Mouse (Mus musculus) C2C12 (cell line): ENCODE results near the gene Sorcs2. TPM values are rescaled to one million over a fixed set of nuclear protein-coding genes. Genes with fewer than 3 reads are reported as not detected.

Experiments used
- H3K27me3 ChIP-seq: one replicate; pipeline ENCODE4 v1.6.1; 2011; ENCODE audit not compliant: control insufficient read depth, insufficient read depth, insufficient read length
- H3K36me3 ChIP-seq: one replicate; pipeline ENCODE4 v1.6.1; 2011; ENCODE audit not compliant: control insufficient read depth, insufficient read depth
- H3K4me3 ChIP-seq: one replicate; pipeline ENCODE4 v1.5.1; 2011; ENCODE audit warnings: mild to moderate bottlenecking, control low read depth; ENCODE audit not compliant: poor library complexity, insufficient read depth, severe bottlenecking
- H3K79me2 ChIP-seq: one replicate; pipeline ENCODE4 v1.6.1; 2011; ENCODE audit not compliant: control insufficient read depth, insufficient read depth
- H3K79me3 ChIP-seq: one replicate; pipeline ENCODE4 v1.6.1; 2011; ENCODE audit warnings: low read depth, control low read depth
- H3ac ChIP-seq: one replicate; pipeline ENCODE3; 2011; ENCODE audit warnings: low read depth; ENCODE audit not compliant: control insufficient read depth, insufficient read length
- CEBPB ChIP-seq: IDR thresholded peaks from one replicate; pipeline ENCODE4 v1.6.1; 2011; ENCODE audit warnings: low read depth, mild to moderate bottlenecking, control low read depth, moderate library complexity
- CTCF ChIP-seq: IDR thresholded peaks from one replicate; pipeline ENCODE4 v1.5.1; 2011; ENCODE audit not compliant: control insufficient read depth, insufficient read depth, insufficient read length
- FOSL1 ChIP-seq: IDR thresholded peaks from one replicate; pipeline ENCODE4 v1.8.0; 2011; ENCODE audit warnings: mild to moderate bottlenecking, low read length; ENCODE audit not compliant: poor library complexity, insufficient read depth, severe bottlenecking
- MAX ChIP-seq: IDR thresholded peaks from one replicate; pipeline ENCODE4 v1.6.1; 2011; ENCODE audit warnings: mild to moderate bottlenecking, control low read depth
- MYOD1 ChIP-seq: IDR thresholded peaks from one replicate; pipeline ENCODE4 v1.6.1; 2011; ENCODE audit warnings: low read depth; ENCODE audit not compliant: control insufficient read depth, insufficient read length
- MYOG ChIP-seq: IDR thresholded peaks from one replicate; pipeline ENCODE4 v1.6.1; 2011; ENCODE audit not compliant: control insufficient read depth, insufficient read length; ENCODE audit errors: extremely low read depth
- USF1 ChIP-seq: IDR thresholded peaks from one replicate; pipeline ENCODE4 v1.6.1; 2011; ENCODE audit warnings: low read depth, mild to moderate bottlenecking, control low read depth, moderate library complexity
- polyA plus RNA-seq: library from polyadenylated mRNA; unstranded; fragments of >200 nt; fragmentation: generic; extraction: Trizol; gene quantifications from one replicate; pipeline ENCODE4 v1.2.1, GENCODE M21; 2012; ENCODE audit warnings: missing spikeins

Gene Sorcs2
- polyA plus RNA-seq, 1 experiment = 67.7 TPM

DNA sequence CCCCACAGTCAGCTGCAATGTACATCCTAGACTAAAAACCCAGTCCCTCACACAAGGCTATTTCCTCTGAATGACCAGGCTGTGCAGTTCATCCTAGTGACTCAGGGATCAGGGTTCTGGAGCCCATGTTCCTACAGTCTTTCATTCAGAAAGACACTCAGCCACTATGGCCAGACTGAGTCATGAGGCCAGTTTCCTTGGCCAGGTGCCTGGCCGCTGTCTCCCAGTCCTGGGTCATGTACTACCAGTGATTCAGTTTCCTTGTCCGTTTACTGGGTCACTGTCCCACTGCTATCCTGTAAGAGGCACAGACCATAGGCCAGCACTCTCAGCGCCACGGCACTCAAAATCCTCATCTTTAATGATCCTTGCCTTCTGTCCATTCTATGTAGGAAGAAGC lies 209.6 kb downstream of the Sorcs2 start:
- Histone ChIP-seq H3ac (no peak overlapping the region), H3K79me3 (no peaks in the 10 kb centered on the region), H3K36me3 (no peaks in the 10 kb centered on the region), H3K79me2 (no peaks in the 10 kb centered on the region), H3K4me3 (no peak overlapping the region), H3K27me3 (no peaks in the 10 kb centered on the region)
- TF ChIP-seq CTCF (no peak), MYOG (no peak), USF1 (peak; percentile 34), MAX (no peak)

DNA sequence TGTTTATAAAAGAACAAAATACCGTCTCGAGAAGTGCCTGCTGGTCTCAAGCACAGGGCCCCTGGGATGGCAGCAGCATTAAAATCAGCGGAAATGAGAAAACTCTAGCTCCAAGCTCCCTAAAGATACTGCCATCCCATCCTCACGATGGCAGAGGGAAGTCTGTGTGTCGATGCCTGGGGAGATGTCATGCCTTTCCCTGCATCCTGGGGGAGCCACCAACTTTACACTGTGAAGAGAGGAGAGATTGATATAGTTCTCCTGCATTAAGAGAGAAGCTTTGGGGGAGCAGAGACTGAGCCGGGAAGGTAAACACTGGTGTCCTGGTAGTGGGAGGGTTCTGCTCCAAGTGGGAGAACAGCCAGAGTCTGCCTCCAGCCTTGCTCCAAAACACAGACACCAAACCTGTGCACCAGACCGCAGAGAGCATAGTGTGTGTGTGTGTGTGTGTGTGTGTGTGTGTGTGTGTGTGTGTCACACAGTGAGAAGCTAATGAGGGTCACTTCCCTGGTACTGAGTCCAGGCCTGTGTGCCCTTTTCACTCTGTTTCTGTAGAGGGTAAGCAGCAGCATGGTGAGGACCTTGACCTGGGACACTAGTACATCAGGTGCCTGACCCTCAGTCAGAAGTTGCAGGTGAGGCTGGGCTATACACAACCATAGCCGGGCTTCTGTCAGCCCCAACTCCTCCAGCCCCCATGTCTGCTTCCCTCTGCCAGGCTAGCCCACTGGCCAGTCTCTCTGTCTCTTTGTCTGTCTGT lies 211.5 kb downstream of the Sorcs2 start:
- no peaks in the 10 kb centered on the region for H3K79me2 ChIP-seq
- H3ac ChIP-seq = no peak overlapping the region
- H3K79me3 ChIP-seq = no peaks in the 10 kb centered on the region
- TF ChIP-seq CEBPB (no peak), MYOD1 (no peak), MYOG (no peak), MAX (no peak), FOSL1 (no peak), CTCF (no peak), USF1 (no peak)
- H3K4me3 ChIP-seq = no peak overlapping the region
- no peaks in the 10 kb centered on the region for H3K27me3 ChIP-seq
- H3K36me3 ChIP-seq = no peaks in the 10 kb centered on the region

DNA sequence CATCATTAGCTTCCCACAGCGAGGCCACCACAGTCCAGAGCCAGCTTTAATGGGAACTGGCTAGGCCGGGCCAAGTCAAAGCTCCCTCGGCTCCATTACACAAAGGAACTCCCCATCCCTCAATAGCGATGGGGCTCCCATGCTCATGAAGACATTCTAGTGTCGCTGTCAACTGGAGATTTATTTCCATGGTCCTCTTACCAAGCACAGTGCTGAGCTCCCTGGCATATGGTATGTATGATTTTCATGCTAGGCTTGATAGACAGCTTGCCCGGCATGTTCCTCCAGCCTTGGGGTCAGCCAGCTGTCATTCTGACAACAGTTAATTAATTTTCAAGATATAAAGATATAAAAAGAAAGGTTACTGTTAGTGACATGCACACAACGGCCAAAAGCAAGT lies 215.6 kb downstream of the Sorcs2 start:
- Histone ChIP-seq H3K79me2 (no peaks in the 10 kb centered on the region), H3K27me3 (no peaks in the 10 kb centered on the region)
- TF ChIP-seq CEBPB (no peak), MYOG (no peak), MAX (no peak), USF1 (no peak), FOSL1 (no peak), MYOD1 (no peak), CTCF (no peak)

DNA sequence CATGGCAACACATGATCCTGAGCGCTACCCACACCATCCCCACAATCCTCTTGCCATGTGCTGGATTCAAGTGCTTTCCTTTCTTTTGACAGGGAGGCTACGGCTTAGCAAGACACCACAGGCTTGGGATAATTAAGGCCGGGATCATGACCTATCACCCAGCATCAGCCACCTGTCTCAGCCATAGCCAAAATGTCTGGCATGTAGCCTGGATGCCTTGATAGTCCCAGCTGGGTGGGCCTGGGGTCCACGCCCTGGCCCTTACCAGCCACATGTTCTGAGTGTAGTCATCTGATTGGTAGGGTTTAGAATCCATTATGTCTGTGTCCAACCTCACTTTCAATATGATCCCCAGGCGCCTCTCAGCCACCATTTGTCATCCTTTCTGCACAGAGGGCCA lies 218.2 kb downstream of the Sorcs2 start:
- H3K4me3 ChIP-seq = no peak overlapping the region
- H3K36me3 ChIP-seq = no peaks in the 10 kb centered on the region
- H3K79me3 ChIP-seq = no peaks in the 10 kb centered on the region
- H3ac ChIP-seq = no peak overlapping the region
- no peaks in the 10 kb centered on the region for H3K27me3 ChIP-seq
- no peak for TF ChIP-seq FOSL1
- no peaks in the 10 kb centered on the region for H3K79me2 ChIP-seq

More for the DNA sequence above, 215.6 kb downstream of the Sorcs2 start:
- no peak overlapping the region for H3K4me3 ChIP-seq
- no peak overlapping the region for H3ac ChIP-seq
- H3K36me3 ChIP-seq = no peaks in the 10 kb centered on the region
- H3K79me3 ChIP-seq = no peaks in the 10 kb centered on the region

GRCm38 (mm10) chr5:36178785-36179184 lies 219.2 kb downstream of the Sorcs2 start:
- Histone ChIP-seq H3K4me3 (no peak overlapping the region), H3K36me3 (no peaks in the 10 kb centered on the region), H3K79me3 (no peaks in the 10 kb centered on the region), H3ac (no peak overlapping the region), H3K27me3 (no peaks in the 10 kb centered on the region), H3K79me2 (no peaks in the 10 kb centered on the region)
- TF ChIP-seq CTCF = no peak
- TF ChIP-seq MAX = no peak

DNA sequence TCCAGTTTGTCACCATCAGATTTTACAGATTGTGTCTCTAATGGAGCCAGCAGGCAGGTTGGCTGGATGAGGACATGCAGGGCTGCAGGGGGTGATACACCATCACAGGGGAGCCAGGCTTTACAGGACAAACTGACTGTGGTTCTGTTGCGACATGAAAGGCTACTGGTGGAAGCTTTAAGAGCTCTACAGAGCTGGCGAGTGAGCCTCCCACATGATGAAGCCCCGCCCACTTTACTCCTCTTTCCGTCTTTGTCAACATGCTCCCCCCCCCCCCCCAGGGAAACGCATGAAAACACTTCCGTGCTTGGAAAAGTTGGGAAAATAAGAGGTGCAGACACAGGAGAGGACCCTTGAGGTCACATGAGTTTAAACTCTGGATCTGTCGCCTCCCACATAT lies 219.7 kb downstream of the Sorcs2 start:
- TF ChIP-seq MYOG = no peak
- no peak for TF ChIP-seq MYOD1
- TF ChIP-seq CEBPB = no peak
- TF ChIP-seq MAX = no peak
- TF ChIP-seq USF1 = no peak
- no peak for TF ChIP-seq CTCF
- TF ChIP-seq FOSL1 = no peak
- H3K27me3 ChIP-seq = no peaks in the 10 kb centered on the region
- H3K36me3 ChIP-seq = no peaks in the 10 kb centered on the region
- no peaks in the 10 kb centered on the region for H3K79me3 ChIP-seq
- H3ac ChIP-seq = no peak overlapping the region
- H3K79me2 ChIP-seq = no peaks in the 10 kb centered on the region
- no peak overlapping the region for H3K4me3 ChIP-seq
